Mouse (Mus musculus): ENCODE results near the gene Kif27. TPM values are rescaled to one million over a fixed set of nuclear protein-coding genes. Genes with fewer than 3 reads are reported as not detected.
A peak's percentile ranks its signal among the peaks of the same experiment; 100 is the strongest.

Kif27 gene
- polyA plus RNA-seq, 1 experiment from 2014 or later: 0.11 TPM

DNA sequence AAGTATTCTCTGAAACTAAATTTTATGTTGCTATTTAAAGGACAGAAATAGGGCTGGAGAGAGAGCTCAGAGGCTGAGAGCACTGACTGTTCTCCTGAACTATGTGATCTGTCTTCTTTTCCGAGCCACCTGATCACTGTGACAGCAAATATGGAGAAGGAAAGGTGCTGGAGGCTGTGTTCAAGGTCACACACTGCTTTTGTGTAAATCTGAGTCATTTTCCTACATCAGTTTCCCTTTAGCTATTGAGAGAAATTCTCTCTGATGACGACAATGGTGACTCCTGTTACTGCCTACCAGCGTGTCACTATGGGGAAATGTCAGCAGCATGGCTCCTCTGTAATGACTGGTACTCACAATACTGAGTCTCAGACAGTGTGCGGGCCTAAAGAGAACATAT is 97.2 kb downstream of the Kif27 start:
- DNase-seq (ENCODE audit: low spot score) (no peak), ATAC-seq (replicated peaks; ENCODE audit: low FRiP score) (no peak)
- WGBS: 79% methylated on average over 4 of the region's 4 CpGs
- no peak overlapping the region for H3K9ac ChIP-seq (ENCODE audit: low read depth, low read length)
- no peaks in the 10 kb centered on the region for H3K9me3 ChIP-seq (ENCODE audit: control insufficient read depth, low read length)
- H3K27ac ChIP-seq (ENCODE audit: low read depth, low read length): no peak overlapping the region
- H3K4me3 ChIP-seq (ENCODE audit: low read depth, low read length): no peak overlapping the region
- H3K36me3 ChIP-seq (ENCODE audit: control insufficient read depth, insufficient read depth, low read length): no peaks in the 10 kb centered on the region
- H3K27me3 ChIP-seq (replicated peaks; ENCODE audit: control insufficient read depth, insufficient read depth, low read length): no peaks in the 10 kb centered on the region
- no peaks in the 10 kb centered on the region for H3K4me1 ChIP-seq (replicated peaks; ENCODE audit: control insufficient read depth, insufficient read depth, low read length)
- H3K4me2 ChIP-seq: no peak overlapping the region

DNA sequence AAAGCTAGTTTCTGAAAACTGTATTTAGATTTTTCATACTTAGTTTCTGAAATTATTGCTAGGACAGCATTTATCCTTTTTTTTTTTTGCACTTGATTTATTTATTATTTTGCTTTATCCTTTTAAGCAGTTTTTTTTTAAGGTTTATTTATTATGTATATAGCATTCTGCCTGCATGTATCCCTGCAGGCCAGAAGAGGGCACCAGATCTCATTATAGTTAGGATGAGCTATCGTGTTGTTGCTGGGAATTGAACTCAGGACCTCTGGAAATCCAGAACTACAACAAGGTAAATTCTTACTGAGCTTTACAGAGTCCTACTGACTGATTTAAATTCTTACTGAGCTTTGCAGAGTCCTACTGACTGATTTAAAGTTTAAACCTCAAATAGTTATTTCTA is 105.7 kb downstream of the Kif27 start:
- Histone ChIP-seq H3K9me3 (ENCODE audit: control insufficient read depth, low read length) (no peaks in the 10 kb centered on the region), H3K9ac (ENCODE audit: low read depth, low read length) (no peak overlapping the region), H3K36me3 (ENCODE audit: control insufficient read depth, insufficient read depth, low read length) (no peaks in the 10 kb centered on the region), H3K4me2 (no peak overlapping the region), H3K4me3 (ENCODE audit: low read depth, low read length) (no peak overlapping the region), H3K4me1 (replicated peaks; ENCODE audit: control insufficient read depth, insufficient read depth, low read length) (no peaks in the 10 kb centered on the region), H3K27ac (ENCODE audit: low read depth, low read length) (no peak overlapping the region), H3K27me3 (replicated peaks; ENCODE audit: control insufficient read depth, insufficient read depth, low read length) (no peaks in the 10 kb centered on the region)
- no peak for DNase-seq (ENCODE audit: low spot score)
- WGBS: 80% methylated on average over 1 of the region's 1 CpGs
- ATAC-seq (replicated peaks; ENCODE audit: low FRiP score): no peak

DNA sequence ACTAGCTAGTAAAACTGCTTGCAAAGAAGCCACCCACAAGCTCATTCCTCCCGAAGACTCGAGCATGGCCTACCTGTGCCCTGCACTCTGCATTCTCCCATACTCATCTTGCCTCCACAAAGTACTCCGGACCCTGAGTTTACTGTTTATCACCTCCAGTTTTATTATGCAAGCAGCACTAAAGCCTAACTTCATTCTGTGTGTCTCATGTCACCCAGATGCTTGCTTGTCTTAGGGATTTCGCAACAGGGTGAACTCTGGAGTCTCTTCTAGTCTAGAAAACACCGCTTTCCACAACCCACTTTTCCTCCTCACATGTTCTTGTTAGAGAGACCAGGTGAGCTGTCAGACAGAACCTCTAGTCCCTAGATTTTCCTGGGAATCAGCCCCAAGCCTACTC is 110.0 kb downstream of the Kif27 start:
- 89% methylated on average over 5 of the region's 5 CpGs for WGBS

More for the DNA sequence above, 110.0 kb downstream of the Kif27 start:
- H3K27ac ChIP-seq (ENCODE audit: low read depth, low read length): no peak overlapping the region
- H3K9ac ChIP-seq (ENCODE audit: low read depth, low read length): no peak overlapping the region
- ATAC-seq (replicated peaks; ENCODE audit: low FRiP score) (no peak), DNase-seq (ENCODE audit: low spot score) (no peak)
- H3K4me2 ChIP-seq: no peak overlapping the region
- H3K4me1 ChIP-seq (replicated peaks; ENCODE audit: control insufficient read depth, insufficient read depth, low read length): no peaks in the 10 kb centered on the region
- H3K9me3 ChIP-seq (ENCODE audit: control insufficient read depth, low read length): no peaks in the 10 kb centered on the region
- no peaks in the 10 kb centered on the region for H3K27me3 ChIP-seq (replicated peaks; ENCODE audit: control insufficient read depth, insufficient read depth, low read length)
- H3K36me3 ChIP-seq (ENCODE audit: control insufficient read depth, insufficient read depth, low read length): no peaks in the 10 kb centered on the region
- no peak overlapping the region for H3K4me3 ChIP-seq (ENCODE audit: low read depth, low read length)

MicroRNAs within 50 kb of the gene (microRNA counts, 519-probe panel; counts per million panel counts)
- microRNA mmu-miR-7a: 2,944 counts per million, percentile 11 among the panel's probes with 10 or more counts

Small RNA genes lying within 50 kb of the gene (microRNA-seq; reads per million reads assigned to microRNA genes)
- gene Mir6369 (ENCODE audit: borderline number of aligned reads): not detected
- gene Mir7-1 (ENCODE audit: borderline number of aligned reads): 441 reads per million, percentile 65 among the genes with 10 or more reads in this experiment

Other genes starting within 250 kb of the Kif27 start
- 1.9 and 2.7 TPM in 2 replicates for gene Klhl3, start 245.5 kb downstream of the Kif27 start, polyA plus RNA-seq (2014; fragmentation: Nextera tagmentation; extraction: Ambion mirVana)
- 18.7 and 22.8 TPM in 2 replicates for gene Hnrnpa0, start 230.6 kb downstream of the Kif27 start, polyA plus RNA-seq (2014; fragmentation: Nextera tagmentation; extraction: Ambion mirVana)
- 37.9 and 38.0 TPM in 2 replicates for gene Idnk, start 201.5 kb downstream of the Kif27 start, polyA plus RNA-seq (2014; fragmentation: Nextera tagmentation; extraction: Ambion mirVana)
- gene Ubqln1, start 143.5 kb downstream of the Kif27 start, polyA plus RNA-seq (2014; fragmentation: Nextera tagmentation; extraction: Ambion mirVana): 95.5 and 103 TPM in 2 replicates
- 12.8 and 14.3 TPM in 2 replicates for gene Gkap1, start 83.4 kb downstream of the Kif27 start, polyA plus RNA-seq (2014; fragmentation: Nextera tagmentation; extraction: Ambion mirVana)
- 39.3 and 39.6 TPM in 2 replicates for gene 2210016F16Rik, start 26.1 kb upstream of the Kif27 start, polyA plus RNA-seq (2014; fragmentation: Nextera tagmentation; extraction: Ambion mirVana)
- gene Rmi1, start 43.1 kb upstream of the Kif27 start, polyA plus RNA-seq (2014; fragmentation: Nextera tagmentation; extraction: Ambion mirVana): 32.6 and 32.9 TPM in 2 replicates
- gene Hnrnpk, start 44.2 kb upstream of the Kif27 start, polyA plus RNA-seq (2014; fragmentation: Nextera tagmentation; extraction: Ambion mirVana): 1,515 and 1,628 TPM in 2 replicates